Mouse (Mus musculus) ES-Bruce4 (cell line): ENCODE results near the gene Tbc1d9b. TPM values are rescaled to one million over a fixed set of nuclear protein-coding genes. Genes with fewer than 3 reads are reported as not detected.

Experiments
- H3K27ac ChIP-seq: 2 replicates; pipeline ENCODE4 v1.5.1; 2012; ENCODE audit warnings: low read length, inconsistent platforms; ENCODE audit not compliant: insufficient read depth
- H3K27me3 ChIP-seq: 2 replicates; pipeline ENCODE4 v1.6.1; 2012; ENCODE audit warnings: mild to moderate bottlenecking, low read length, inconsistent platforms; ENCODE audit not compliant: control insufficient read depth, poor library complexity, insufficient read depth, severe bottlenecking
- H3K36me3 ChIP-seq: 2 replicates; pipeline ENCODE4 v1.6.1; 2012; ENCODE audit warnings: inconsistent platforms, mild to moderate bottlenecking, low read length, moderate library complexity; ENCODE audit not compliant: control insufficient read depth, poor library complexity, insufficient read depth, severe bottlenecking
- H3K4me1 ChIP-seq: one replicate; pipeline ENCODE4 v1.8.1; 2011; ENCODE audit warnings: low read length; ENCODE audit not compliant: control insufficient read depth, insufficient read depth
- H3K4me3 ChIP-seq: 2 replicates; pipeline ENCODE4 v1.5.1; 2011; ENCODE audit warnings: low read depth, mild to moderate bottlenecking, low read length
- H3K9ac ChIP-seq: 2 replicates; pipeline ENCODE4 v1.6.1; 2012; ENCODE audit warnings: low read depth, mild to moderate bottlenecking, inconsistent platforms; ENCODE audit not compliant: poor library complexity, severe bottlenecking
- H3K9me3 ChIP-seq: replicated peaks from 2 replicates; pipeline ENCODE4 v1.6.1; 2012; ENCODE audit warnings: mild to moderate bottlenecking, low read length, inconsistent platforms; ENCODE audit not compliant: control insufficient read depth, poor library complexity, insufficient read depth, severe bottlenecking
- CTCF ChIP-seq: IDR thresholded peaks from one replicate; pipeline ENCODE4 v1.8.1; 2011; ENCODE audit warnings: low read depth, low read length
- EP300 ChIP-seq: IDR thresholded peaks from 2 replicates; pipeline ENCODE4 v1.6.1; 2011; ENCODE audit warnings: low read depth, low read length; ENCODE audit not compliant: insufficient read depth
- POLR2A ChIP-seq: IDR thresholded peaks from one replicate; pipeline ENCODE4 v1.8.1; 2011; ENCODE audit warnings: low read length; ENCODE audit not compliant: insufficient read depth
- polyA plus RNA-seq: library from polyadenylated mRNA; stranded (reverse); fragments of >200 nt; gene quantifications from 2 replicates; pipeline ENCODE4 v1.2.4, GENCODE M21; 2011; ENCODE audit warnings: low read depth; ENCODE audit not compliant: missing spikeins, insufficient read depth, insufficient read length

Tbc1d9b gene
- polyA plus RNA-seq, 1 experiment, result 30.6 TPM

GRCm38 (mm10) chr11:50206037-50206436 is 74.8 kb downstream of the Tbc1d9b start:
- no peak for TF ChIP-seq EP300
- peaks cover 71% of the 10 kb centered on the region for H3K36me3 ChIP-seq

GRCm38 (mm10) chr11:50207344-50207743 is 76.1 kb downstream of the Tbc1d9b start:
- Histone ChIP-seq H3K36me3 (peaks cover 58% of the 10 kb centered on the region), H3K4me3 (no peak overlapping the region), H3K4me1 (peaks cover under 1% of the 10 kb centered on the region), H3K27me3 (no peaks in the 10 kb centered on the region), H3K27ac (no peak overlapping the region), H3K9ac (no peak overlapping the region), H3K9me3 (no peaks in the 10 kb centered on the region)
- TF ChIP-seq EP300 (no peak), CTCF (no peak), POLR2A (no peak)

More at GRCm38 (mm10) chr11:50206037-50206436, 74.8 kb downstream of the Tbc1d9b start:
- H3K27me3 ChIP-seq, result no peaks in the 10 kb centered on the region
- no peaks in the 10 kb centered on the region for H3K9me3 ChIP-seq
- no peaks in the 10 kb centered on the region for H3K4me1 ChIP-seq
- no peak overlapping the region for H3K4me3 ChIP-seq
- H3K27ac ChIP-seq, result no peak overlapping the region
- no peak overlapping the region for H3K9ac ChIP-seq

- Histone ChIP-seq H3K27me3 (no peaks in the 10 kb centered on the region), H3K4me1 (peaks cover 1% of the 10 kb centered on the region), H3K4me3 (no peak overlapping the region), H3K9ac (no peak overlapping the region), H3K9me3 (no peaks in the 10 kb centered on the region), H3K27ac (no peak overlapping the region), H3K36me3 (peaks cover 52% of the 10 kb centered on the region)
- TF ChIP-seq CTCF (no peak), POLR2A (no peak), EP300 (no peak)
These were observed 76.8 kb downstream of the Tbc1d9b start for GRCm38 (mm10) chr11:50208039-50208438.

GRCm38 (mm10) chr11:50210101-50210504 is 78.9 kb downstream of the Tbc1d9b start:
- Histone ChIP-seq H3K4me3 (peak overlapping the region; percentile 83), H3K27ac (peak overlapping the region; percentile 14; the same call in 1 of the 2 replicates), H3K27me3 (no peaks in the 10 kb centered on the region), H3K9me3 (no peaks in the 10 kb centered on the region), H3K4me1 (peaks cover 1% of the 10 kb centered on the region), H3K9ac (peak overlapping the region; percentile 95), H3K36me3 (peaks cover 33% of the 10 kb centered on the region)
- no peak for TF ChIP-seq POLR2A

GRCm38 (mm10) chr11:50210505-50211151 is 79.4 kb downstream of the Tbc1d9b start, which contains the start of the genes Sqstm1 and Mgat4b:
TSS of gene Sqstm1 (minus strand) at chr11:50210827.
TSS of gene Mgat4b (plus strand) at chr11:50210890.
- peak within 1 kb of the TSS; percentile 34 for H3K27ac ChIP-seq

GRCm38 (mm10) chr11:50211322-50212059 is 80.3 kb downstream of the Tbc1d9b start:
- TF ChIP-seq POLR2A, result no peak
- no peak for TF ChIP-seq EP300
- no peak for TF ChIP-seq CTCF
- Histone ChIP-seq H3K36me3 (peaks cover 20% of the 10 kb centered on the region), H3K9me3 (no peaks in the 10 kb centered on the region), H3K27ac (peak overlapping the region; percentile 34), H3K4me3 (peak overlapping the region; percentile 83), H3K9ac (peak overlapping the region; percentile 95), H3K4me1 (peaks cover 6% of the 10 kb centered on the region), H3K27me3 (no peaks in the 10 kb centered on the region)

More at GRCm38 (mm10) chr11:50210505-50211151, 79.4 kb downstream of the Tbc1d9b start, which contains the start of the genes Sqstm1 and Mgat4b:
- Histone ChIP-seq H3K4me3 (peak within 1 kb of the TSS; percentile 83), H3K9me3 (no peaks in the 10 kb centered on the region), H3K9ac (peak within 1 kb of the TSS; percentile 95), H3K36me3 (peaks cover 28% of the 10 kb centered on the region), H3K4me1 (peaks cover 5% of the 10 kb centered on the region), H3K27me3 (no peaks in the 10 kb centered on the region)
- TF ChIP-seq CTCF (no peak), POLR2A (peak; percentile 96), EP300 (0 out of 2 replicates have a peak, but pooled peaks have one; percentile 44)
